Mouse (Mus musculus) thymus, adult 2 months (tissue): ENCODE measurements around the gene Csnk2a1.

Experiments
- CTCF ChIP-seq: fragments of 200-500 bp; IDR thresholded peaks from 2 replicates; pipeline ENCODE4 v1.5.1; 2012; ENCODE audit warnings: mild to moderate bottlenecking, control low read depth, low read length, moderate library complexity, borderline replicate concordance; ENCODE audit not compliant: control insufficient read depth, poor library complexity, insufficient read depth; ENCODE audit errors: extremely low read depth
- POLR2A ChIP-seq: fragments of 200-500 bp; IDR thresholded peaks from 2 replicates; pipeline ENCODE4 v1.6.1; 2012; ENCODE audit warnings: mild to moderate bottlenecking, low read length, control low read depth, moderate library complexity; ENCODE audit not compliant: control insufficient read depth, poor library complexity, insufficient read depth; ENCODE audit errors: extremely low read depth

DNA sequence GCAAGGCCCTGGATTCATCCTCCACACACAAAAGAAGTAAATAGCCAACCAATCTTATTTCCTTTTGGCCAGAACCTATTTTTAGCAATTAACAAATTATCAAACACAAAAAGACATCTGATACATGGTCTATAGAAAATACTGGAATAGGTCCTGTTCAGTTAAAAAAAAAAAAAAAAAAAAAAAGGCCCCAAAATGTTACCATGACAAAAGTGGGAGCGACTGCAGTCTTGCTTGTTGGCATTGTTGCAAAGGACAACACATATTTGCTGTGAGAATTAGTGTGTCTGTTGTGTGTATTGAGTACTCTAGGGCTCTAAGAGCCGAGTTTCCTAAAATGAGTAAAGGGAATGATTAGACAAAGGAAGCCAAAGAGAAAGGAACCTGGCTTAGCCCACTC, 65.8 kb downstream of the Csnk2a1 start:
- TF ChIP-seq POLR2A (no peak), CTCF (no peak)
